Mouse (Mus musculus) gastrocnemius, postnatal 10 days (tissue): ENCODE results near the gene Imp4. TPM values are rescaled to one million over a fixed set of nuclear protein-coding genes. Genes with fewer than 3 reads are reported as not detected.
"Not testable (repeated sequence)": the region's sequence is repeated elsewhere in the genome, so short reads cannot be mapped to it uniquely, and the experiment has no call there.

Experiments used
- DNase-seq: peaks from one replicate; pipeline ENCODE4 v3.0.0; 2021; ENCODE audit warnings: mixed read lengths
- long read RNA-seq, 2 experiments: library from polyadenylated mRNA; stranded (forward); transcript quantifications; one replicate each; pipeline ENCODE4 v2.0.0; 2021
- total RNA-seq, 2 experiments: library from RNA; stranded (reverse); gene quantifications; 2 replicates each; pipeline ENCODE4 v1.2.3; 2021

Imp4 gene
- total RNA-seq, result 10 to 100 TPM; 19.0 to 20.6 TPM
- long read RNA-seq, experiment 1, full-length matches to known transcripts, result 19 of 22 reads
- long read RNA-seq, experiment 1, partial matches to known transcripts, result 2 of 22 reads
- long read RNA-seq, experiment 1, other reads (novel, unspliced or antisense), result 1 of 22 reads
- long read RNA-seq, experiment 2, full-length matches to known transcripts, result 14 of 15 reads
- long read RNA-seq, experiment 2, partial matches to known transcripts, result 1 of 15 reads
- long read RNA-seq, experiment 2, other reads (novel, unspliced or antisense), result 0 of 15 reads

DNA sequence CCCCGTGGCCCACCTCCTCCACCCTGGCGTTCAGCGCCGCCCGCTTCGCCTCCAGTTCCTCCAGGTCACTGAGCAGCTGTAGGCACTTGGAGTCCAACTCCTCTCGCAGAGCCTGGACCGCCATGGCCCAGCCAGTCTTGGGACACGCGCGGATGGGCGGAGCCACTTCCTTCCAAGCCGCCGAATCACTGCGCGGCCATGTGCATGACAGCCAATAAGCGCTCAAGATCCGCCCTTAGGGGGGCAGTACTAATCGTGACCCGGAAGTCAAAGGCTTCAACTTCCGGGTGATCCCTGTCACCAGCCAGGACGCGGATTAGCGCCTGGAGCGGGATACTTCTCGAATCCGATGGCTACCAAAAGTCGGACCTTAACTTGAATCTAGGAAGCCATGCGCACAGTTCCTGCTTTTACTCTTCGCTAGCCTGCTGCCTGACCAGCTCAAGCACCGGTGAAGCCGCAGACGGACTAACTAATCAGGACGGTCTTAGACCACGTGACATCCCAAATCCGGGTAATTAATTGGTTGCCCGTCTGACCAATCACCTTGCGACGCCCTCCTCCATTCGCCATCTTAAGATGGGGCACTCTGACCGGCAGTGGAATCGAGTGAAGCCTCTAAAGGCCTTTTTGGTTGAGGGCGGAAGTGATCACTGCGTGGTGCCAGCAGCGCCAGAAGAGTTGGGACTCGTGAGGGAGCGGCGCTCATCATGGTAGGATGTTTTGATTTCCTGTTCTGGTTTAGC lies at the start of gene Imp4, which contains the start of gene Ccdc115:
TSS of gene Imp4 (plus strand) at position 637 of the 746 bp plus-strand sequence.
TSS of gene Ccdc115 (minus strand) at position 458 of the 746 bp plus-strand sequence.
- DNase-seq, result peak; percentile 91

- no peak for DNase-seq
These were observed 43.3 kb upstream of the Imp4 start for GRCm38 (mm10) chr1:34396321-34396720.

DNA sequence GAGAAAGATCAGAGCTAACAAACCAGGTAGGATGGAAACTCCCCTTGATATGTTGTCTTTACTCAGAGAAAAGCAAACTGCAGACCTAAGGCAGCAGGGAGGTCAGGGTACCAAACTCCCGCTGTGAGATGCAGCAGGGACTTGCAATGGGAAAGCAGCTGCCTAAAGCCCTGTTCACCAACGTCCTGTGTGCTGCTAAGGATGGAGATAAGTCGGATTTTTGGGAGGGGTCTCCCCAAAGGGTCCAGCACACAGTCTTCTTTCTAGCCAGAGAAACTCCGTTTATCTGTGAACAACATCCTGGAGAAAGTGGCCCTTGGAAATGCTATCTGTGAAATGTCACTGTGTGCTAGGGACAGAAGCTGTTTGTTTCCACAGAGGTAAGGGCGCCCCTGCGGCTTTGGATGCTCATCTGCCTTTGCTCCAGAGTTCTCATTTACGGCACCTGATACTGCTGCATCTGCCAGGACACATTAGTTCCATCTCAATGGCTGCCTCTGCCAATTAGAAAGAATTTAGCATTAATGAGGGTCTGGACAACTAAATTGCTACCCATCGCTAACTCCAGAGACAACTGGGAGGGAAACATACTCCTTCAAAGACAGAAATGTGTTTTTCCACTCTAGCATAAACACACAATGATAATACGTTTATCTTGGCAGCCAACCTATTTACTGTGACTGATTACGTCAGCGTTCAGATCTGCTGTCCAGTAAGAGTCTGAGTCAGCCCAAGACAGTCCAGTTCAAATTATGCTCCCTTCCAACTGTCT lies 40.3 kb upstream of the Imp4 start:
- DNase-seq, result no peak

DNA sequence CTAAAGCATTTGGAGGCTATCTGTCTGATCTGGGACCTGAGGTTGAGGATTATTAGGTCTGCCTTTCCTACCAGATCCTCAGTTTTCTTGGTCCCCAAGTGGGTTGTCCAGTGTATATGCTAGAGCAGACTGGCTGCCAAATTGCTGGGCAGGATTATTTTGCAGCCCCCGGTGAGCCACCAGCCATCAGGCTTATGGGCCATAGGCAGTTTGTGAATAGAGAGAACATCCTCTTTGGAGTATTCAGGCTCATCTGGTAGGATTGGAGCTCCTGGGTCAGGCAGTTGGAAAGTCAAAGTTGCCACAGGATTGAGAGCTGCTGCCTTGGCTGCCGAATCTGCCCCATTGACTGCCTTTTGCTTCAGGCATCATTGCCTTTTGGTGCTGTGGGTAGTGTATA lies 11.2 kb upstream of the Imp4 start:
- DNase-seq, result no peak

GRCm38 (mm10) chr1:34429281-34429680 lies 10.4 kb upstream of the Imp4 start:
- no peak for DNase-seq

DNA sequence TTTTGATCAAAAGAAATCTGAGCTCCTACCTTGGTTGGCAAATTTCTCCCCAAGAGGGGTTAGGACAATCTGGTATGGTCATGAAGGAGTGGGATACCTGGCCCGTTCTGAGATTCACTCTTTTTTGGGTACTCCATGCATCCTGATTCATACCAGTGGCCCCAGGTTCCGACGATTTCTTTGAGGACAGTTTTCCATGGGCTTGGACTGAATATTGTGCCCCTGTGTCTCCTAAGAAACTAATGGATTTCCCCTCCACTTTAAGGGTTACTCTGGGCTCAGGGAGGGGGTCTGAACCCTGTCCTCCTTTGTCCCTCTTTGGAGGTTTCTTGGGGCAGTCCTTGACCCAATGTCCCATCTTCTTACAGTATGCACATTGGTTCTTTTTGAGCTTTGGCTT lies 8.7 kb upstream of the Imp4 start:
- no peak for DNase-seq

DNA sequence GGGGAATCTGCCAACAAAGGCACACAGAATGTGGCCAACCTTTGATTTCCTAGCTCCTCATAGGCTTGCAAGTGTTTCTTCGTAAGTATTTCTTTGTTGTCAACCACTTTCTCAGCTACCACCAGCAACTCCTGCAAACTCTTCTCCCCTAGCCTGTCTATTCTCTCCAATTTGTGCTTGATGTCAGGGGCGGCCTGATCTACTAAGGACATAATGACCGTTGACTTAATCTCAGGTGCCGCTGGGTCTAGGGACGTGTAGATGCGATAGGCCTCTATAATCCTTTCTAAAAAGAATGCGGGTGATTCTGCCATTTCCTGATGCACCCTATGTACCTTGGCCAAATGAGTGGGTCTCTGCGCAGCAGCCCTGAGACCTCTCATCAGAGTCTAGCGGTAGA lies 8.2 kb upstream of the Imp4 start:
- DNase-seq, result no peak

- DNase-seq, result peak; percentile 56
These were observed 7.3 kb upstream of the Imp4 start for GRCm38 (mm10) chr1:34432411-34432775.

GRCm38 (mm10) chr1:34432776-34433481 lies 6.7 kb upstream of the Imp4 start:
- peak; percentile 21 for DNase-seq

GRCm38 (mm10) chr1:34433891-34434521 lies 5.6 kb upstream of the Imp4 start:
- DNase-seq, result no peak

GRCm38 (mm10) chr1:34434660-34435160 lies 4.9 kb upstream of the Imp4 start:
- peak; percentile 71 for DNase-seq

DNA sequence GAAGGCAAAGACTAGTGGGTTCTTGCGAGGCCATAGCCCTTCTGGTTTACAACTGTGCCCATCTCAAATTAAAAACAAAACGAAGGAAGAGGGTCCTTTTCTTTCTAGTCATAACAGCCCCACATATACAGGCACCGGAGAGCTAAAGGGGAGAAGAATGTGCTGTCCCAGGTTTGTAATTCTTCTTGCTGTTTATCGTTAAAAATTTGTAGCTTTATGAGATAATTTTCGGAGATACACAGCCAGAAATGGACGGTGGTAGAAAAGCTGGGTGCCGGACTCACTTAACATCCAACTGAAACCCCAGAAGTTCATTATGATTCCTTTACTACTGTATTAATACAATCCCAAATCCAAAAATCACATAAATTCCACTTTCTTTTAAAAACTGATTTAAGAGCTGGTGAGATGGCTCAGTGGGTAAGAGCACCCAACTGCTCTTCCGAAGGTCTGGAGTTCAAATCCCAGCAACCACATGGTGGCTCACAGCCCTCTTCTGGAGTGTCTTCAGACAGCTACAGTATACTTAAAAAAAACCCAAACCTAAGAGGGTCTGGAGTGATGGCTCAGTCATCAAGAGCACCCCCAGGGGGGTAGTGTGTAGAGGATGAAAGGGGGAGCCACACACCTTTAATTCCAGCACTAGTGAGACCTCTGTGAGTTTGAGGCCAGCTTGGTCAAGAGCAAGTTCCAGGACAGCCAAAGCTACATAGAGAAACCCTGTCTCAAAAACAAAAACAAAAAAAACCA lies 4.1 kb upstream of the Imp4 start:
- no peak for DNase-seq

DNA sequence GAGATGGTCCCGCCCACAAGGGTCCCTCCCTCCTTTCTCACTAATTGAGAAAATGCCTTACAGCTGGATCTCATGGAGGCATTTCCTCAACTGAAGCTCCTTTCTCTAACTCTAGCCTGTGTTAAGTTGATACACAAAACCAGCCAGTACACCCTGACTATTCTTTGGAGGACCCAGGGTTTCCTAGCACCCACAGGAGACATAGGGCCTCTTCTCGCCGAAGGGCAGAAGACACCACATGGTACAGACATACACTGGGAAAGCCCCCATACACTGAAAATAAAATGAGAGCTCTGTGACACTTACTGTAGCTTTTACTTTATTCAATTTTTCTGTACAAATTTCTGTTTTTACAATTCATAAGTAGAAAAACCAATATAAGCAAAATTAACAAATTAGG lies 3.3 kb upstream of the Imp4 start:
- no peak for DNase-seq

DNA sequence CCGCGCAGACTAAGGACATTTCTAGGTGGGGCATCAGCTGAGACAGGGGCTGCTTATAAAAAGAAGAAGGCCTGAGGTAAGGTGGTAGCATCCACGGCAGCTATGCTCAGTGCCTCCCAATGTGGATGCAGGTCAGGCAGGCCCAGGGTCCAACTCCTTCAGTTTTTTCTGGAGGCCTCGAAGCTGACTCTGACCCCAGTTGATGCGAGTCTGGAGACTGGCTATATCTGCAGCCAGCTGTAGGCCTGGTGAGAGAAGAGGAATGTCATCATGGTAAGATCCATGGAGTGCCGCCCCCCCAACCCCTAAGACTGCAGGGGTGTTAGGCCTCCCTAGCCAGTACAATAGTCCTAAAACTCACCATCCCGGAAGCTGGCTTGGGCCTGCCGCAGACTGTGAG lies 2.3 kb upstream of the Imp4 start:
- DNase-seq, result not testable (repeated sequence)

GRCm38 (mm10) chr1:34438381-34439051 lies 1.1 kb upstream of the Imp4 start:
- no peak for DNase-seq

DNA sequence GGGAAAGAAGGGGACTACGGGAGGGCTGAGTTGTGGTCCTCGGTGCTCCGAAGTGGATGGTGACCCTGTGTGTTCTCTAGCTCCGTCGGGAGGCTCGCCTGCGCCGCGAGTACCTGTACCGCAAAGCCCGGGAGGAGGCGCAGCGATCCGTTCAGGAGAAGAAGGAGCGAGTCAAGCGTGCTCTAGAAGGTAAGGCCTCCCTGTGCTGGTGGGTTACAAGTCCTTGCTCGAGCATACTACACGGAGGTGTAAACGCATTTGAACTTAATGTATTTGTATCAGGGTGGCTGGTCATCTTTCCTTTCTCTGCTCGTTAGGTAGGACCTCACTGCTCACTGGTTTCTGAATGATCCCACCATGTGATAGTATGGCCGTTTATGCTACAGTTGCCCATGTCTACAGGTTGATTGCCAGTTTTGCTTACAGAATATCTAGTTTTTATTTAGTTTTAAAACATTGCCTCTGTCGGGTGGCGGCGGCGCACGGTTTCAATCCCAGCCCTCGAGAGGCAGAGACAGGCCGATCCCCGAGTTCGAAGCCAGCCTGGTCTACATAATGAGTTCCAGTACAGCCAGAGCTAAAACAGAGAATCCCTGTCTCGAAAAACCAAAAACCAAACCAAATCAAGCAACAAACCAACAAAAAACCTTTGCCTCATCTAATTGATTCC lies 445 bp downstream of the Imp4 start:
- DNase-seq, result no peak

GRCm38 (mm10) chr1:34443124-34443523 lies 3.5 kb downstream of the Imp4 start:
- DNase-seq, result no peak

GRCm38 (mm10) chr1:34458431-34458830 lies 18.8 kb downstream of the Imp4 start:
- no peak for DNase-seq

- DNase-seq, result peak; percentile 83
These were observed 19.8 kb downstream of the Imp4 start, which contains the start of gene Ptpn18 for GRCm38 (mm10) chr1:34459284-34460060. Gene Ptpn18 (plus strand): TSS chr1:34459762.
